Mouse (Mus musculus): ENCODE measurements around the gene Hdac7. TPM values are rescaled to one million over a fixed set of nuclear protein-coding genes. Genes with fewer than 3 reads are reported as not detected.

Hdac7 gene
- total and polyA plus RNA-seq, 3 experiments, result 19.8 to 55.2 (median 21.7) TPM

DNA sequence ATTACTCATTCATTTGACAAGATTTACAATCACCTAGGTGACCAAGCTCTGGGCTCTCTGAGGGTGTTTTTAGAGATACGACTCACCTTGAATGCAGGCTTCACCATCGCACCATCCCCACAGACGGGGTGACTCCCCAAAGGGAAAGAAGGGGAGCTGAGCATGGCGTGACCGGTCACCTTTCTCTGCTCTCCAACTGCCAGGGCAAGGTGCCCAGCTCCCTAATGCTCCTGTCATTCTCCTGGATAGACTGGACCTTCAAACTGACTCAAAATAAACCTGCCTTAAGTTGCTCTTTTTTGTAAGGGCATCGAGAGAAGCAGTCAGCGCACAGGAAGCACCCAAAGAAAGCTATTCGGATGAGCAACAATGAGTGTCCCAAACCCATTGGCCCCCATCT is 74.0 kb downstream of the Hdac7 start:
- Histone ChIP-seq H3K4me3 (replicated peaks in 1 of 3; ENCODE audit: low read depth in 2 of 3, low read length in 2 of 3, poor library complexity in 1 of 3) (no peak overlapping the region), H3K79me2 (replicated peaks; ENCODE audit: control insufficient read depth, extremely low read depth, insufficient read depth, poor library complexity, severe bottlenecking) (no peaks in the 10 kb centered on the region), H3K27me3 (replicated peaks) (peaks cover 10% of the 10 kb centered on the region), H3K27ac (ENCODE audit: insufficient read depth, low read depth) (no peak overlapping the region), H3K9ac (ENCODE audit: insufficient read depth, low read depth) (no peak overlapping the region), H3K4me1 (ENCODE audit: control insufficient read depth in 1 of 2, insufficient read depth in 2 of 2) (peaks cover 13 to 45% of the 10 kb centered on the region in 2 experiments), H3K9me3 (replicated peaks; ENCODE audit: low read length) (no peaks in the 10 kb centered on the region), H3K36me3 (replicated peaks in 1 of 2; ENCODE audit: control insufficient read depth in 1 of 2, insufficient read depth in 1 of 2, low read length in 1 of 2) (no peaks in the 10 kb centered on the region), H3K4me2 (ENCODE audit: insufficient read depth, low read depth, poor library complexity, severe bottlenecking) (no peak overlapping the region)
- no peak for DNase-seq (ENCODE audit: extremely low read depth)
- dilution Hi-C loops (cut with MboI; ENCODE audit: extremely low pct_ligation_motif_present, extremely low pct_unique_long_range_greater_than_20kb, low sequenced_read_pairs) (no loop called here), in situ Hi-C loops (cut with MboI; ENCODE audit: low pct_ligation_motif_present, low pct_unique_long_range_greater_than_20kb, low sequenced_read_pairs) (no loop called here)
- no peak for TF ChIP-seq CTCF (conservative IDR thresholded peaks at IDR 0.05 in 1 of 2, IDR thresholded peaks at IDR 0.05 in 1 of 2; ENCODE audit: low read depth in 2 of 2, low read length in 2 of 2)
- no peak for TF ChIP-seq RCOR1 (conservative IDR thresholded peaks at IDR 0.05; ENCODE audit: low read depth, low read length)
- TF ChIP-seq ZKSCAN1 (IDR thresholded peaks at IDR 0.05; ENCODE audit: borderline replicate concordance, low read depth, low read length), result no peak
- no peak for TF ChIP-seq CHD1 (IDR thresholded peaks at IDR 0.05; ENCODE audit: low read depth, low read length)
- TF ChIP-seq ZMIZ1 (IDR thresholded peaks at IDR 0.05; ENCODE audit: low read depth, low read length), result no peak
- no peak for TF ChIP-seq JUND (conservative IDR thresholded peaks at IDR 0.05; ENCODE audit: low read depth, low read length)

GRCm38 (mm10) chr15:97768192-97768591 is 76.1 kb downstream of the Hdac7 start:
- H3K9ac ChIP-seq (ENCODE audit: insufficient read depth, low read depth), result peak overlapping the region; percentile 79
- in situ Hi-C loops (cut with MboI; ENCODE audit: low pct_ligation_motif_present, low pct_unique_long_range_greater_than_20kb, low sequenced_read_pairs), result no loop called here
- H3K4me1 ChIP-seq (ENCODE audit: control insufficient read depth in 1 of 2, insufficient read depth in 2 of 2), result peaks cover 23 to 51% of the 10 kb centered on the region in 2 experiments
- DNase-seq (ENCODE audit: extremely low read depth), result no peak
- peaks cover 10% of the 10 kb centered on the region for H3K27me3 ChIP-seq (replicated peaks)
- H3K36me3 ChIP-seq (replicated peaks in 1 of 2; ENCODE audit: control insufficient read depth in 1 of 2, insufficient read depth in 1 of 2, low read length in 1 of 2), result no peaks in the 10 kb centered on the region
- dilution Hi-C loops (cut with MboI; ENCODE audit: extremely low pct_ligation_motif_present, extremely low pct_unique_long_range_greater_than_20kb, low sequenced_read_pairs), result no loop called here
- no peaks in the 10 kb centered on the region for H3K9me3 ChIP-seq (replicated peaks; ENCODE audit: low read length)
- H3K27ac ChIP-seq (ENCODE audit: insufficient read depth, low read depth), result peak overlapping the region; percentile 26; the same call in 1 of the 2 replicates
- no peaks in the 10 kb centered on the region for H3K79me2 ChIP-seq (replicated peaks; ENCODE audit: control insufficient read depth, extremely low read depth, insufficient read depth, poor library complexity, severe bottlenecking)
- H3K4me2 ChIP-seq (ENCODE audit: insufficient read depth, low read depth, poor library complexity, severe bottlenecking), result peak overlapping the region; percentile 79
- peak overlapping the region; percentile 55 to 64 (median 62) for H3K4me3 ChIP-seq (replicated peaks in 1 of 3; ENCODE audit: low read depth in 2 of 3, low read length in 2 of 3, poor library complexity in 1 of 3)
- no peak for TF ChIP-seq MYC (IDR thresholded peaks at IDR 0.05; ENCODE audit: low read depth, low read length)
- TF ChIP-seq TBP (conservative IDR thresholded peaks at IDR 0.05; ENCODE audit: low read depth, low read length), result no peak
- peak; percentile 17; the same call in 1 of the 2 replicates for TF ChIP-seq NELFE (IDR thresholded peaks at IDR 0.05; ENCODE audit: low read depth, low read length)

DNA sequence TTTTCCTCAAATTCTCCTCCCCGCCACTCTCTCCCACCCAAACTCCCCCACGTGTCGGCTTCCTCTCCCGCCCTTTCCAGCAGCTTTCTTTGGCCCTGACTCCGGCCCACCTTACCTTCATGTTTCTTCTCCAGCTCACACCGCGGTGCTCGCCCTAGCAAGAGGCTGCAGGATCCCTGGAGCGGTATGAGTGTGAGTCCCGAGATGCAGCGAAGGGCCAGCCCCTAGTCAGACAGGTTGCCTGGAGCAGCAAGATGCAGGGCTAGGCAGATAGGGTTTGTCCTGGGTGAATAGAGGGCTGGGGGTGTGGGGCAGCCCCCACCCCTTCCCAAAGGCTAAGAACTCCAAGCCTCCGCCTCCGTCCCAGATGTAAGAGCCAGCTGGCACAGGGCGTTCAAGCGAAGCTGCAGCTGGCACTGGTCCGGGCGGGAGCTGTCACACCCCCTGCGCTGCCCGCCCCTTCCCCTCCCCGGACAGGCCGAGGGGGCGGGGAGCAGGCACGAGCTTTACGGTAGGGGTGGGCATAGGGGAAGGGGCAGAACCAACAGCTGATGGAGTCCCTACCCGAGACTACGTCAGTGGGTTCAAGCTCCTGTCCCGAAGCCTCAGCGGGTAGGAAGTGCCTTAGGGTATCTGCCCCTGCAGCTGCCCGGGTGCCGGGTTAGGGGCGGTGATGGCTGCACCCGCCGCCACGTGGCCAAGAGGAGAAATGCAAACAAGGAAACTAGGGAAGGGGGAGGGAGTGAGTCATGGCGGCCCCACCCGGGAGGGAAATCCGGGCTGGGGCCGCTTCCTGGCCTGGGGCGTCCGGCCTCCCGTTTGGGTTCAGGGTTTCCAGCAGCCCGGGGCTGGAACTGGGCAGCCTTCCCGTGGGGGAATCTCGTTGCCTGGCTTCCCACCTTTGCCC is 76.8 kb downstream of the Hdac7 start, which contains the start of gene Rapgef3:
TSS of gene Rapgef3 (minus strand) at position 693 of the 907 bp plus-strand sequence.
- peak within 1 kb of the TSS; percentile 79 for H3K4me2 ChIP-seq (ENCODE audit: insufficient read depth, low read depth, poor library complexity, severe bottlenecking)
- H3K79me2 ChIP-seq (replicated peaks; ENCODE audit: control insufficient read depth, extremely low read depth, insufficient read depth, poor library complexity, severe bottlenecking), result no peaks in the 10 kb centered on the region
- H3K9ac ChIP-seq (ENCODE audit: insufficient read depth, low read depth), result peak within 1 kb of the TSS; percentile 79
- DNase-seq (ENCODE audit: extremely low read depth), result peak; percentile 89
- H3K36me3 ChIP-seq (replicated peaks in 1 of 2; ENCODE audit: control insufficient read depth in 1 of 2, insufficient read depth in 1 of 2, low read length in 1 of 2), result no peaks in the 10 kb centered on the region
- H3K27me3 ChIP-seq (replicated peaks), result peaks cover 10% of the 10 kb centered on the region
- dilution Hi-C loops (cut with MboI; ENCODE audit: extremely low pct_ligation_motif_present, extremely low pct_unique_long_range_greater_than_20kb, low sequenced_read_pairs), result no loop called here
- peak within 1 kb of the TSS; percentile 26; the same call in 1 of the 2 replicates for H3K27ac ChIP-seq (ENCODE audit: insufficient read depth, low read depth)
- H3K9me3 ChIP-seq (replicated peaks; ENCODE audit: low read length), result no peaks in the 10 kb centered on the region
- peaks cover 28 to 55% of the 10 kb centered on the region in 2 experiments for H3K4me1 ChIP-seq (ENCODE audit: control insufficient read depth in 1 of 2, insufficient read depth in 2 of 2)
- peak within 1 kb of the TSS; percentile 55 to 64 (median 62) for H3K4me3 ChIP-seq (replicated peaks in 1 of 3; ENCODE audit: low read depth in 2 of 3, low read length in 2 of 3, poor library complexity in 1 of 3)
- in situ Hi-C loops (cut with MboI; ENCODE audit: low pct_ligation_motif_present, low pct_unique_long_range_greater_than_20kb, low sequenced_read_pairs), result no loop called here
- peak; percentile 12; the same call in 1 of the 2 replicates for TF ChIP-seq ZC3H11A (IDR thresholded peaks at IDR 0.05; ENCODE audit: low read depth, low read length)
- peak; percentile 28; the same call in 1 of the 2 replicates for TF ChIP-seq EP300 (IDR thresholded peaks at IDR 0.05; ENCODE audit: low read length)
- TF ChIP-seq ELF1 (IDR thresholded peaks at IDR 0.05; ENCODE audit: low read depth, low read length), result peak; percentile 82
- peak; percentile 85 for TF ChIP-seq SIN3A (IDR thresholded peaks at IDR 0.05; ENCODE audit: low read length)
- peak; percentile 66 for TF ChIP-seq RAD21 (IDR thresholded peaks at IDR 0.05; ENCODE audit: low read depth, low read length)
- TF ChIP-seq SMC3 (IDR thresholded peaks at IDR 0.05; ENCODE audit: low read depth, low read length), result peak; percentile 87
- TF ChIP-seq CHD2 (IDR thresholded peaks at IDR 0.05; ENCODE audit: low read length), result peak; percentile 69; the same call in 1 of the 2 replicates
- no peak for TF ChIP-seq TBP (conservative IDR thresholded peaks at IDR 0.05; ENCODE audit: low read depth, low read length)
- 0 out of 2 replicates have a peak, but pooled peaks have one; percentile 55 for TF ChIP-seq MYC (IDR thresholded peaks at IDR 0.05; ENCODE audit: low read depth, low read length)
- peak; percentile 91 for TF ChIP-seq ETS1 (conservative IDR thresholded peaks at IDR 0.05; ENCODE audit: low read depth, low read length)
- TF ChIP-seq ZMIZ1 (IDR thresholded peaks at IDR 0.05; ENCODE audit: low read depth, low read length), result peak; percentile 59
- peak; percentile 19 to 84; a peak in 2 of 4 replicates for TF ChIP-seq CTCF (conservative IDR thresholded peaks at IDR 0.05 in 1 of 2, IDR thresholded peaks at IDR 0.05 in 1 of 2; ENCODE audit: low read depth in 2 of 2, low read length in 2 of 2)
- TF ChIP-seq POLR2A (IDR thresholded peaks at IDR 0.05; ENCODE audit: low read depth, low read length), result peak; percentile 51; the same call in 1 of the 2 replicates
- TF ChIP-seq ZKSCAN1 (IDR thresholded peaks at IDR 0.05; ENCODE audit: borderline replicate concordance, low read depth, low read length), result no peak
- no peak for TF ChIP-seq GABPA (IDR thresholded peaks at IDR 0.05; ENCODE audit: insufficient replicate concordance, low read depth, low read length)
- TF ChIP-seq MXI1 (IDR thresholded peaks at IDR 0.05; ENCODE audit: low read depth, low read length), result peak; percentile 83
- TF ChIP-seq JUN (IDR thresholded peaks at IDR 0.05; ENCODE audit: insufficient read depth, low read depth, low read length), result no peak
- TF ChIP-seq POLR2AphosphoS2 (IDR thresholded peaks at IDR 0.05; ENCODE audit: low read depth, low read length), result no peak

All from CH12.LX (cell line).